Mouse (Mus musculus): ENCODE measurements at regions not wholly inside any gene's neighbourhood (a gene's known extent, or its start where the extent isn't known, plus 50 kb on each side); places are given as distances from the start of the nearest gene placed in this dataset.

DNA sequence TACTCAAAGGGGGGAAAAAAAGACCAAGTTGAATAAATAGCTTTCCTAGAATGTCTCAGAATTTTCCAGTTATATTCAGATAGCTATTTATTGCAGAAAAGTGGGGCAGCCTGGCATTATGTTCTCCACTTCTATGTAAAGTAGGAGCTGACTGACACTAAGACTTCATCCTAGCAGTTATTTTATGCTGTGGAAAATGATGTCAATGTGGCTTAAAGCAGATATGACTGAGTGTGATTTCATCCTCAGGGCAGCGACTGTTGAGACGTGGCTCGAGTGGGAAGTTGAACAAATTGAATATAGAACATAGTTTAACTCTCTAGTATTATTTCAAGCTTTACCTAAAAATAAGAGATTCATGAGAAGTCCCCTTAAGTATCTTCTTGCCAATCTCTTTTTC, 963.4 kb downstream of the Slc4a3 start:
- TF ChIP-seq CTCF (IDR thresholded peaks at IDR 0.05; ENCODE audit: low read depth), result no peak
- no peak for TF ChIP-seq EP300 (IDR thresholded peaks at IDR 0.05; ENCODE audit: low read depth)

Measured in liver, postnatal 0 days (tissue).